Mouse (Mus musculus) bone marrow macrophage, adult 2 months (primary cell): ENCODE results near the gene Rps3. TPM values are rescaled to one million over a fixed set of nuclear protein-coding genes. Genes with fewer than 3 reads are reported as not detected.
"Not testable (repeated sequence)": the region's sequence is repeated elsewhere in the genome, so short reads cannot be mapped to it uniquely, and the experiment has no call there.

Experiments used
- H3K27ac ChIP-seq: 2 replicates; pipeline ENCODE4 v1.5.1; 2012; ENCODE audit warnings: low read depth, low read length; ENCODE audit not compliant: insufficient read depth
- H3K4me1 ChIP-seq: 2 replicates; pipeline ENCODE4 v1.6.1; 2012; ENCODE audit warnings: low read length; ENCODE audit not compliant: control insufficient read depth, insufficient read depth
- H3K4me3 ChIP-seq: 2 replicates; pipeline ENCODE4 v1.5.1; 2012; ENCODE audit warnings: mild to moderate bottlenecking, low read length, moderate library complexity; ENCODE audit not compliant: insufficient read depth
- CTCF ChIP-seq: IDR thresholded peaks from 2 replicates; pipeline ENCODE4 v1.5.1; 2012; ENCODE audit warnings: low read depth, mild to moderate bottlenecking, low read length, moderate library complexity
- POLR2A ChIP-seq: IDR thresholded peaks from 2 replicates; pipeline ENCODE4 v1.6.1; 2012; ENCODE audit warnings: mild to moderate bottlenecking, low read depth, low read length, borderline replicate concordance
- polyA plus RNA-seq: library from polyadenylated mRNA; stranded (reverse); fragments of >200 nt; gene quantifications from 2 replicates; pipeline ENCODE4 v1.2.4, GENCODE M21; 2012; ENCODE audit not compliant: missing spikeins, insufficient read depth, insufficient read length

Gene Rps3
- polyA plus RNA-seq, 1 experiment: 1,023 TPM

DNA sequence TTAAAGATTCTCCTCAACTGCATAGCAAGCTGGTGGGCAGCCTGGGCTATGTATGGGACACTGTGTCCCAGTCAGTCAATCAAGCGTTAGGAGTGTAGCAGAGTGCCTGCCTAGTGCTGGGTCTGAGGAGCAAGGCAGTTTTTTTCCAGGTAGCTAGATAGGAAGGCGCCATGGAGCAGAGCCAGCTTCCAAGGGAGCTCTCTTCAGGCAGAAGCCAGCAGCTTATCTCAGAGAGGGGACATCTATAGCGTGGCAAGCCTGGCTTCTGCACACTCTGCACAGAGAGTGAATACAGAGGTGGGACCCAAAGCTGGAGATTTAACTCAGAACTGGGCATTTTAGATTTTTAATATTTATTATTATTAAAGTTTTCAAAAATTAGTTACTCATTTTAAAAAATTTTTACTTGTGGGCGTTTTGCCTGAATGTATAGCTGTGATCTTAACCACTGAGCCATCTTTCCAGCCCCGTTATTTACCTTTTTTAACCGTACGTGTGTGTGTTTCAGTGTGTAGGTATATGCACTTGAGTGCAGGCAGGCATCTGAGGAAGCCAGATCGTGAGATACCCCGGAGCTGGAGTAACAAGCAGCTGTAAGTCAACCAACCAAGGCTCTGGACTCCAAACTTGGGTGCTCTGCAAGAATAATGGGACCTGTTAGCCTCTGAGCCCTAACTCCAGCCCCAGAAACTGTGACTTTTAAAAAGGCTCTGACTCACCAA lies 32.7 kb upstream of the Rps3 start:
- Histone ChIP-seq H3K4me1 (peaks cover 3% of the 10 kb centered on the region; the same call in 1 of the 2 replicates), H3K4me3 (no peak overlapping the region), H3K27ac (no peak overlapping the region)
- TF ChIP-seq CTCF (no peak), POLR2A (no peak)

DNA sequence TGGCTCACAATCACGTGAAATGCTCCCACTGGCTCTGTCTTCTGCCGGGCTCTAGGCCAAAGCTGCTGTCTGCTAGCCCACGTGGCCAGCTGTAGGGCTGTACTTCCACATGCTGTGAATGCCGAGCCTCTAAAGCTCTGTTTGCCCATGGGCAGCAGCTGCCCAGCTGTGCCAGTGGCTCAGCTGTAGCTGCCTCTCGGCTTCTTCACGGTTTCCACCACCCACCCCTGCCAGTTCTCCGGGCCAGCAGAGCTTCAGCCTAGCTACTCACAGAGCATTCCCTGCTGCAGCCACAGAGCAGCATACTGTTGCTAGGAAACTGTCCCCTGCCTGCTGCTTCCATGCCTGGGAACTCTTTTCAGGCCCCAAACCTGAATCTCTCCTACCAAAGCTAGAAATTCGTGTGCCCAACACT lies 26.6 kb upstream of the Rps3 start:
- Histone ChIP-seq H3K4me3 (no peak overlapping the region), H3K27ac (peak overlapping the region; percentile 21), H3K4me1 (peaks cover 26% of the 10 kb centered on the region)
- TF ChIP-seq CTCF (no peak), POLR2A (no peak)

DNA sequence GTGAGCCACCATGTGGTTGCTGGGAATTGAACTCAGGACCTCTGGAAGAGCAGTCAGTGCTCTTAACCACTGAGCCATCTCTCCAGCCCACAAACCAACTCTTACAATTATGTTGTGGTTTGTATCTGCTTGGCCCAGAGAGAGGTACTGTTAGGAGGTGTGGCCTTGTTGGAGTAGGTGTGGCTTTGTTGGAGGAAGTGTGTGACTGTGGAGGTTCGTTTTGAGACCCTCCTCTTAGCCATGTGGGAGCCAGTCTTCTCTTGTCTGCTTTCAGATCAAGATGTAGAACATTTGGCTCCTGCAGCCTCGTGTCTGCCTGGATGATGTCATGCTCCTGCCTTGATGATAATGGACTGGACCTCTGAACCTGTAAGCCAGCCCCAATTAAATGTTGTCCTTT lies 24.6 kb upstream of the Rps3 start:
- H3K4me3 ChIP-seq, H3K27ac ChIP-seq: not testable (repeated sequence)
- H3K4me1 ChIP-seq: peaks cover 26% of the 10 kb centered on the region

DNA sequence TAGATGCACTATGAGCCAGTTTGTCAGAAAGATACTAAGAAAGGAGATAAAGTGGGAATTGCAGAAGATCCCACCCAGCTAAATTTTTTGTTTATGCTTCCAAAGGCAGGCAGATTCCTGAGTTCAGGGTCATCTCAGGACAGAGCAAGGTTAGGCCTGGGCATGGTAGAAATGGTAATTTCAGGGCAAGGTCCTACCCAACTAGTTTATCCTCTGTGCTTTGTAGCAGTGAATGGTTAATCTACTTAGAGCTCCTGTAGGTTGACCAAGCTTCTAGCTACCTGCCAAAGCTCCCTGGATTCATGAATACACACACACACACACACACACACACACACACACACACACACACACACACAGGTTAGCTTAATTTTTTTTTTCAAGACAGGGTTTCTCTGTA lies 21.0 kb upstream of the Rps3 start:
- H3K4me3 ChIP-seq: no peak overlapping the region
- H3K27ac ChIP-seq: no peak overlapping the region
- no peak for TF ChIP-seq POLR2A
- TF ChIP-seq CTCF: no peak

DNA sequence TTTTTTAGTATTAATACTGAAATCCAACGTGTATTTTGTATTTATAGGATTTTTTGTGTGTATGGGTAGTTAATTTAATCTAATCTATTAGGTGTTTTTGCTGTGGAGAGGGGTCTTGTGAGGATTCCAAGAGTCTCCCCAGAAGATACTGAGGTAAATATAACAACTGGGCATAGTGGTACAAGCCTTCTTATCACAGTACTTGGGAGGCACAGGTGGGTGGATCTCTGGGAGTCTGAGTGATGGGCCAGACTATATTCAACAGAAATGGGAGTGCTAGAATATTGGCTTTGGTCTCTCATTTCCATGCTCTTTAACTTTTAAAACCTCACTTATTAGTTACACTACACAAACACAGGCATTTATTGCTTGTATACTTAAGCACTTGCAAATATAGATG lies 17.6 kb upstream of the Rps3 start:
- H3K27ac ChIP-seq: no peak overlapping the region
- H3K4me1 ChIP-seq: no peaks in the 10 kb centered on the region; the same call in 1 of the 2 replicates
- H3K4me3 ChIP-seq: no peak overlapping the region
- no peak for TF ChIP-seq CTCF
- no peak for TF ChIP-seq POLR2A

More for the DNA sequence above, 21.0 kb upstream of the Rps3 start:
- H3K4me1 ChIP-seq: peaks cover 17% of the 10 kb centered on the region

DNA sequence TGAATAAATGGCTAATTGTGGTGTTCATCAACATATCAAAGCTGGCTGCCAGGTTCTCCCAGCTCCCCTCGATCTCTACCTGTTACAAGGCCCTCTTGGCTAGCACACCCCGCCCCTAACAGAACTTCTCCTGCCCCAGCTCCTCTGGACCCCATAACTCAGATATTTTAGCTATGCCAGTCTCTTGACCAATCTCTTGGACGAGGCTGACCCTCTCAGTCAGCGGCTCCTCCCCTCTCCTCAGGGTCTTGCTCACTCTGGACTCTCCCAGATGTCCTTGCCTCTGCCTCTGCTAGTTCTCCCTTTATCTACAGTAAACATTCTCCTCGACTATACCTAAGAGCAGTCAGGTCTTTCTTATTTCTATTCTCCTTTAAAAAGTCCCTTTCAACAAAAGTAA lies 17.1 kb upstream of the Rps3 start:
- H3K4me1 ChIP-seq: no peaks in the 10 kb centered on the region; the same call in 1 of the 2 replicates
- no peak for TF ChIP-seq POLR2A
- no peak overlapping the region for H3K27ac ChIP-seq
- no peak overlapping the region for H3K4me3 ChIP-seq

DNA sequence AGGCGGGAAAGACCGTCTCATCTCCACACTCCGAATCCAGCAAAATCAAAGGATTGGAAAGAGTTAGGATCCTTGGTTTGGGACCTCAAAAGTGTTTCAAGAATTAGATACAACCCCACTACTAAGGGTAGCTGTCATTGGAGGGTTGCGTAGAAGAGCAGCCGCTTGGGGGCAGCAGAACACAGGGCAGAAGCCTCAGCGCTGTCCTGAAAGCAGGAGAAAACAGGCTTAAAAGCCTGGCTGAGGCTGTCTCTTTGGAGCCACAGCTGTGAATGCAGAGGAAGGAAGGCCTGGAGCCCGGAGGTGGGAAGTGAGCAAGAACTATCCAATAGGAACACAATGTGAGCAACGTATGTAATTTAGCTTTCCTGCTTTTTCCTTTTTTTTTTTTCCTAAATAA lies 16.7 kb upstream of the Rps3 start:
- Histone ChIP-seq H3K4me1 (no peaks in the 10 kb centered on the region), H3K4me3 (no peak overlapping the region), H3K27ac (no peak overlapping the region)
- TF ChIP-seq POLR2A (no peak), CTCF (peak; percentile 82)

DNA sequence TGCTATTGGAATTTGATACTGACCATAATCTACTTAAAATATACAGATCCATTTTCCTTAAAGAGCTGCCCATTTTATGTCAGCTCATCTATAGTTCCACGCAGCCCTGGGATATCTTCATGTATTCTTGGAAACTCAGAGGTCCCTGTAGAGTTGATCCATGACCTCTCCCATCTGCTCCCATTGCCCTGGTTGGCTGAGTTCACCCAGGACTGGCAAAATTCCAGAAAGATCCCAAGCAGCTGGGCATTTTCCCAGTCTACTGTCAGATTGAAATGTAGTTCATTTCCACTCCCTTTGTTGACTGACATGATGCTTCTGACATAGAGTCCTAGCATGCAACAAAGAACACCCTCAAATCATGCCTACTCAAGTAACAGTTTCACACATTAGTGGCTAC lies 15.6 kb upstream of the Rps3 start:
- Histone ChIP-seq H3K4me1 (no peaks in the 10 kb centered on the region), H3K27ac (no peak overlapping the region), H3K4me3 (no peak overlapping the region)
- no peak for TF ChIP-seq POLR2A
- no peak for TF ChIP-seq CTCF

DNA sequence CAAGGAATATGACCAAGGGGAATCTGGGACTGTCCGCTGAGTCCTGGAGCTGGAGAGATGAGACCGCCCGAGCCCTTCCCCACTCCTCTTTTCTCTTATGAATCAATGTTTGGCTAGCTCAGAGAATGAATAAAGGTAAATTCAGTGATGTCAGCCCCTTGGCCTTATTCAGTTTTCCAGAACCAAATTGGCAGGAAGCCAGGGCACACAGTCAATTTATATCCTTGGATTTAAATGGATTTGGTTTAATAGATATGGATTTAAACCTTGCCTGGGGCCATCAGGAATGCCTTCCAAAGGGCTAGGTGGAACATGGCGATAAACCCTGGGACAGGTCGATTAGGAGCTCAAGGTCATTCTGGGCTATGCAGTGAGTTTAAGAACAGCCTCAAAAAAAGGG lies 6.2 kb upstream of the Rps3 start:
- H3K27ac ChIP-seq: no peak overlapping the region
- no peak overlapping the region for H3K4me3 ChIP-seq
- no peak for TF ChIP-seq POLR2A
- H3K4me1 ChIP-seq: 0 out of 2 replicates have a peak, but pooled peaks cover 3% of the 10 kb centered on the region

DNA sequence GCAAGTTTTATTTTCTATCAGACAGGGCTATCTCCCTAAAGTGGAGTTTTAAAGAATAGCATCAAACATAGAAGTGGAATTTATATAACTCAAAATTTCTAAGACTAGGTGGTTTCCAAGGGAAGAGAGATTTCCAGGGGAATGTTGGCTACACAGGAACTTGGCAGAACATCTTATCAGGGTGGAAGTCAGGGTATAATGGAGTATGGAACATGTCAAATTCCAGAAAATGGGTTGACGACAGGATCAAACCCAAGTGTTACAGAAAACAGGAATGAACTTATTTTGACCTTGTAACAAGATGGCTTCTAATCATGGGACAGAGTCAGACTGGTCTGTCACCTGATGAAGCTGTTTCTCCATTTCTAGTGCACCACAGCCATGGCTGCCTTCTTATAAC lies 1.1 kb upstream of the Rps3 start:
- H3K4me3 ChIP-seq: no peak overlapping the region
- H3K27ac ChIP-seq: no peak overlapping the region
- peaks cover 29% of the 10 kb centered on the region for H3K4me1 ChIP-seq
- TF ChIP-seq POLR2A (no peak), CTCF (no peak)

DNA sequence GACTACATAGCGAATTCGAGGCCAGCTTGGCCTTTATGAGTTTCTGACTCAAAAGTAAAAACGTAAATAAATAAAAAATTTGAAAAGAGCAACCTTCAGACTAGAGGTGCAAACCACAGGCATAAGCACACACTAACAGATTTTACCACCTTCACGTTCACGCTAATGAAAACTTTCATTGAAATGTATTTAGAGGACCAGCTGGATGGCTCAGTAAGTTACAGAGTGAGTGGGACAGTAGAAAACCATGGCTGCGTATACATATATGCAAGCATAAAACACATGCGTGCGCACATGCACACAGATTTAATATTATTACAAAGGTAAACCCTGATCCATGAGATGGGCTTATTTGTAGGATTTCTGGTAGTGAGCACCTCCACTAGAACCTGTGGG lies 384 bp upstream of the Rps3 start:
- H3K4me1 ChIP-seq: peaks cover 36% of the 10 kb centered on the region
- peak overlapping the region; percentile 47; the same call in 1 of the 2 replicates for H3K27ac ChIP-seq
- no peak overlapping the region; the same call in 1 of the 2 replicates for H3K4me3 ChIP-seq
- TF ChIP-seq POLR2A (no peak), CTCF (no peak)
